Mouse (Mus musculus) c-Kit-negative CD71-positive TER-119-positive erythroid progenitor cells, embryonic 14.5 days (primary cell): ENCODE results near the gene Ces4a.
"Not testable (repeated sequence)": the region's sequence is repeated elsewhere in the genome, so short reads cannot be mapped to it uniquely, and the experiment has no call there.

Experiments used
- DNase-seq: peaks from one replicate; pipeline ENCODE4 v3.0.0-alpha.2; 2013; ENCODE audit warnings: low read depth, low spot score

The Ces4a gene

GRCm38 (mm10) chr8:105170041-105170380 lies 38.4 kb downstream of the Ces4a start:
- no peak for DNase-seq

- DNase-seq: no peak
These were observed 38.9 kb downstream of the Ces4a start, which contains the start of gene Cbfb for GRCm38 (mm10) chr8:105170381-105171115. TSS of gene Cbfb (plus strand) at chr8:105170674.

GRCm38 (mm10) chr8:105171116-105172002 lies 39.8 kb downstream of the Ces4a start:
- DNase-seq: no peak

GRCm38 (mm10) chr8:105172003-105172362 lies 40.4 kb downstream of the Ces4a start:
- no peak for DNase-seq

GRCm38 (mm10) chr8:105175287-105175686 lies 43.7 kb downstream of the Ces4a start:
- DNase-seq: not testable (repeated sequence)

- no peak for DNase-seq
These were observed 46.7 kb downstream of the Ces4a start for GRCm38 (mm10) chr8:105178211-105178800.

- no peak for DNase-seq
These were observed 50.6 kb downstream of the Ces4a start for GRCm38 (mm10) chr8:105182201-105182600.

GRCm38 (mm10) chr8:105186467-105187005 lies 54.9 kb downstream of the Ces4a start:
- no peak for DNase-seq

- DNase-seq: no peak
These were observed 60.6 kb downstream of the Ces4a start for GRCm38 (mm10) chr8:105192182-105192581.
